Mouse (Mus musculus) C2C12 (cell line): ENCODE measurements around the gene Fibp.

Experiments
- CEBPB ChIP-seq: IDR thresholded peaks from one replicate; pipeline ENCODE4 v1.6.1; 2011; ENCODE audit warnings: low read depth, mild to moderate bottlenecking, control low read depth, moderate library complexity
- CTCF ChIP-seq: IDR thresholded peaks from one replicate; pipeline ENCODE4 v1.5.1; 2011; ENCODE audit not compliant: control insufficient read depth, insufficient read depth, insufficient read length
- FOSL1 ChIP-seq: IDR thresholded peaks from one replicate; pipeline ENCODE4 v1.8.0; 2011; ENCODE audit warnings: mild to moderate bottlenecking, low read length; ENCODE audit not compliant: poor library complexity, insufficient read depth, severe bottlenecking
- MAX ChIP-seq: IDR thresholded peaks from one replicate; pipeline ENCODE4 v1.6.1; 2011; ENCODE audit warnings: mild to moderate bottlenecking, control low read depth
- MYOD1 ChIP-seq: IDR thresholded peaks from one replicate; pipeline ENCODE4 v1.6.1; 2011; ENCODE audit warnings: low read depth; ENCODE audit not compliant: control insufficient read depth, insufficient read length
- MYOG ChIP-seq: IDR thresholded peaks from one replicate; pipeline ENCODE4 v1.6.1; 2011; ENCODE audit not compliant: control insufficient read depth, insufficient read length; ENCODE audit errors: extremely low read depth
- USF1 ChIP-seq: IDR thresholded peaks from one replicate; pipeline ENCODE4 v1.6.1; 2011; ENCODE audit warnings: low read depth, mild to moderate bottlenecking, control low read depth, moderate library complexity

GRCm38 (mm10) chr19:5463791-5464562, 3.6 kb downstream of the Fibp start:
- TF ChIP-seq MAX (no peak), CTCF (peak; percentile 78), MYOD1 (no peak), CEBPB (no peak), MYOG (no peak), USF1 (no peak), FOSL1 (no peak)
